Mouse (Mus musculus) c-Kit-positive CD71-positive TER-119-negative erythroid progenitor cells, embryonic 14.5 days (primary cell): ENCODE data around the gene Naa20.
"Not testable (repeated sequence)": the region's sequence is repeated elsewhere in the genome, so short reads cannot be mapped to it uniquely, and the experiment has no call there.

Experiments used
- DNase-seq: peaks from one replicate; pipeline ENCODE4 v3.0.0-alpha.2; 2013; ENCODE audit warnings: low read depth

Naa20 gene

DNA sequence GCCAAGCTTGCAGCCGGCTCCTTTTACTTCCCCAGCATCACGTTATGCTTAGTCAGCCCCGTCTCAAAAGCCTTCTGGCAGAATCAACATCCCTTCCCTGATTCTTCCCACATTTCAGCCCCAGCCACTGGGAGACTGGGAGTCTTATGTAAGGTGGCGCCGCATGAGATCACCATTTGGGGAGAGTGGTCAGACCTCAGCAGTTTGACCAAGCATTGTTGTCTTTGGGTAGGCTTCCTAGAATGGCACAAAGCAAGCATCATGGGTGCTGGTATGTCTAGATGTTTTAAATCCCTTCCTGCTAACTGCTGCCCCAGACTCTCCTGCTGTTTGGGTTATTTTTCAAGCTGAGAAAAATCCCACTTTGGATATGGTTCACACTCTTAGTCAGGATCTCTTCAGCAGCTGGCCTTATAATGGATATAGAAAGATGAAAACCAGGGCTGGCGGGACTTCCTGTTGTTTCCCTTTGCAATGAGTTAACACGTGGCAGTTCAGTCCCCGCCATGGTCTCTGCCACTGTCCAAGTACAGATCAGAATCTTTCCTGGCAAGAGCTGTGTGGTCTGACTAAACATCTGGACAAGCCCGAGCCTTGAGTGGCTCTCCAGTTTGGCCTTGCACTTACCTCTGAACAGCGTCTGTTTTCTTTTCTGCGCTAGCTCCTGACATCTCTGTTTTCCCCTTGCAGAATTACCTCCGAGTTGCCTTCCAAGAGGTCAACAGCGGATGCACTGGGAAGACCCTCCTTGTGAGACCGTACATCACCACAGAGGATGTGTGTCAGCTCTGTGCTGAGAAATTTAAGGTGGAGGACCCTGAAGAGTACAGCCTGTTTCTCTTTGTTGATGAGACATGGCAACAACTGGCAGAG, 16.8 kb upstream of the Naa20 start:
- DNase-seq = no peak

DNA sequence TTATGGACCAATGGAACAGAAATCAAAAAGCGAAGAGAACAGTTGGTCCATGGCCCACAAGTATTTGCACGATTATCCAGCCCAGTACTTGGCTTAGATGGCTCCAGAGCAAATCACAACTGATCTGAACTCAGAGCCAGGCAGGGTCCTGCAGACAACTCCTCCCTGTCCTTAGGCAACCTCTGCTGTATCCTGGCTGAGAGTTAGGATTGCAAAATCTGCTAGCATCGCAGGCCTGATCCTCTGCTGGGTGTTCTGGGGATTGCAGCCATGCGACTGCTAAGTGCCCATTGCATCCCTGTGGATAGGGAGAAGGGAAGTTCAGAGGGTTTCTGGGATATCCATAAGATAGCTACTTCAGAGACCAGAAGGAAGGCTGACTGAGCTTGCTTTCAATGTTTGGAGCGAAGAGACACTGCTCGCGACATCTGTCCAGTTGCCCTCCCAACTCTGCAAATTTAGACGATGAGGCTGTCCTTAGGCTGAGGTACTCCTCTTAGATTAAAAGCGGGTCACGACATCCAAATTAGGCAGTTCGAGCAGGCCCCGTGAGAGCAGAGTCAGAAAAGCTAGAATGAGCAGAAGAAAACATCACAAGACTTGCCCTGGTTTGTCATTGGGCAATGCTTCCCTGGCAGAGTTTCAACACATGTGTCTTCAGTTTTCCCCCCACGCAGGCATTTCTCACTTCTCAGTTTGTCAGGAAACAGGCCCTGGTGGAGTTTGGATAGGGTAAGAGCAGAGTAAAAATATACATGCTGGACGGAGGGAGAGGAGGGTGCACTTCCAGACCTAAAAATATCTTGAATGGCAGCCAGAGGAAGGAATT, 13.7 kb upstream of the Naa20 start:
- no peak for DNase-seq

DNA sequence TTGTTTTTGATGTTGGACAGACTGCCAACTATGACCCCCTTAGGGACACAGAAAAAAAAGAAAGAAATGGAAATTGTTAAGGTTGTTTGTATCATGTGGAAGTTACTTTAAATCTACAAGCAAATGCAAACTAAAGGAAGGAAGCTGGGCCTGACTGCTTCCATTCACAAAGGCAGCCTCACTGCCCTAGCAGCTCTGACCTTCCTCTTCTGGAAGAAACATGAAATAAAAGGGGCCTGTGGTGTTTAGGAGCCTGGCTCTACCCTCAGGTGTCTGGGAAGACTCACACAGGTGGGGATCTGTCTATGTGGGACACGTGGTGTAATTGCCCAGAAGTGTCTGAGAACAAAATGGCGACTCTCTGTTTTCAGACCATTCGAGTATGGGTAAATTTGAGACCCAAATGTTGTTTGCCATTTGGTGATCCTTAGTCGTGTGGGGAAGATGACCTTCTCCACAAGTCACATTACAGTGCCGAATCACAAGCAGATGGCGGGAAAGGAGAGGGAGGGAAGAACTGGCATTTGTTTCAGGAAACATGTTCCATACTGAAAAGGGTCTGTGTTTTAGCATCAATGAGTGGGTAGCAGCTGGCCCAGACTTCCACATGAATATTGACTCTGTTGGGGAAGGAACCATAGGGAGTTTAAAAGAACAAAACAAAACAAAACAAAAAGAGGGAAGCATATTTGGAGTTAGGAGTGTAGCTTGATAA, 13.0 kb upstream of the Naa20 start:
- no peak for DNase-seq

GRCm38 (mm10) chr2:145890571-145890970, 11.3 kb upstream of the Naa20 start:
- no peak for DNase-seq

GRCm38 (mm10) chr2:145893756-145894155, 8.1 kb upstream of the Naa20 start:
- no peak for DNase-seq

GRCm38 (mm10) chr2:145898106-145898505, 3.8 kb upstream of the Naa20 start:
- DNase-seq = no peak

DNA sequence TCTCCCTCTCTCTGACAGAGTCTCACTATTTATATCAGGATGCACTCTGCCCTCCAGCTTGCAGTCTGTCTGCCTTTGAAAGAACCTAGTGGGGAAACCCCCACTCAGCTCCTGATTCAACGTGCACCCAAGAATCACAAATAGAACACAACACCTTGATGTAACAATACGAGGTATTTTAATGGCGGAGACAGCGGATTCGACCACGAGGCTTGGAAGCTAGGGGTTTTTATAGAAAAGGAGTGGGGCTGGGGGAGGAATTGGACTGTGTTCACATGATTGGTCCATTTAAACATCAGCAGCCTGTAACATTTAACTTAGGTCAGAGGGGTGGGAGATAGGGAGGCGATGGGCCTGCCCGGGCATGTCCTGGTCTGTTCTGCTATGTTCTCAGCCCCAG, 1.6 kb upstream of the Naa20 start:
- DNase-seq = not testable (repeated sequence)

DNA sequence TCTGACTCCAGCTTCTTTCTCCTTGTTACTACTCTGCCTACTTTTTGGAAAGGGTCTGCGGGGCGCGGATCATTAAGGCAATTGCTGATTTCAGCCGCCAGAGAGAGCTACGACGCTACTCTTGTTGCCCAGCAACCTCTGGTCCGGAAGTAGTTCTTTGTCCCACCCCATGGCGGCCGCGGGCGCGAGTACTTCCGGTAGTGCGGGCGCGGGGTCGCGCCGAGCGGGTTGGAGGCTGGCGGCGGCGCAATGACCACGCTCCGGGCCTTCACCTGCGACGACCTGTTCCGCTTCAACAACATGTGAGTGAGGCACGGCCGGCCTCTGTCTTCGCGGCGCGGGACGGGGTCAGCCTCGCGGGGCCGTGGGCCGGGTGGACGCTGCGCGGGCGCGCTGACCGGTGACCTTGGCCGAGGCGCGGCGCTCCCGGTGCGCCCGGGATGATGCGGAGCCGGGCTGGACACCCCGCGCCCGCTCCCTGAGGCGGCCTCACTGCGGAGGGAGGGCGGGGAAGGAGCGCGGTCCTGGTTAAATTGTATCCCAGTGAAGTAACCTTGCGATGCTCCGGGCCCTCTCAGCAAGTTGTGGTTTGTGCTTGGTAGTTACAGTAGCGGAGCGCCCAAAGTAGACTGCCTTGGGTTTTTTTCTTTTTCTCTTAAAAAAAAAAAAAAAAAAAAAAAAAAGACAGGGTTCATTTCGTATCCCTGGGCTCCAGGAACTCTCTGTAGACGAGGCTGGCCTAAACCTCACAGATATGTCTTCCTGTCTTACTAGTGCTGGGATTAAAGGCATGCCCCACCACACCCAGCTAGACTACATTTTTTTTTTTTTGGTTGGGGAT, 1.4 kb downstream of the Naa20 start:
- DNase-seq = peak; percentile 72

GRCm38 (mm10) chr2:145903983-145904616, 2.2 kb downstream of the Naa20 start:
- DNase-seq = no peak

- no peak for DNase-seq
These were observed 3.3 kb downstream of the Naa20 start for GRCm38 (mm10) chr2:145905156-145905555.

DNA sequence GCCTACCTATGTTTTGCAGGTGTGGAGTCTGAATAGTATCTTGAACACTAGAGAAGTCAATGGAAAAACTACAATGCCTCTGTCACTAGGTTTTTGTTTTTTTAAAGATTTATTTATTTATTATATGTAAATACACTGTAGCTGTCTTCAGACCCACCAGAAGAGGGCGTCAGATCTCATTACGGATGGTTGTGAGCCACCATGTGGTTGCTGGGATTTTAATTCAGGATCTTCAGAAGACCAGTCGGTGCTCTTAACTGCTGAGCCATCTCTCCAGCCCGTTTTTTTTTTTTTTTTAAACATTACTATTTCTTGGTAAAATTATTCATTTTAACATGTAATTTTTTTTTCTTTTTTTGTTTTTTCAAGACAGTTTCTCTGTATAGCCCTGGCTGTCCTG, 4.0 kb downstream of the Naa20 start:
- not testable (repeated sequence) for DNase-seq

GRCm38 (mm10) chr2:145920941-145921650, 19.2 kb downstream of the Naa20 start:
- DNase-seq = no peak

GRCm38 (mm10) chr2:145934339-145935231, 32.7 kb downstream of the Naa20 start, which contains the start of the genes Cfap61 and Crnkl1:
Gene Cfap61 (plus strand): TSS chr2:145934784.
Gene Crnkl1 (minus strand): TSS chr2:145935014.
- DNase-seq = peak; percentile 92

- DNase-seq = no peak
These were observed 35.1 kb downstream of the Naa20 start for GRCm38 (mm10) chr2:145936975-145937374.

- DNase-seq = no peak
These were observed 39.5 kb downstream of the Naa20 start for GRCm38 (mm10) chr2:145941403-145941802.

- DNase-seq = no peak
These were observed 42.4 kb downstream of the Naa20 start for GRCm38 (mm10) chr2:145944286-145944685.

- DNase-seq = no peak
These were observed 46.6 kb downstream of the Naa20 start for GRCm38 (mm10) chr2:145948402-145948954.

DNA sequence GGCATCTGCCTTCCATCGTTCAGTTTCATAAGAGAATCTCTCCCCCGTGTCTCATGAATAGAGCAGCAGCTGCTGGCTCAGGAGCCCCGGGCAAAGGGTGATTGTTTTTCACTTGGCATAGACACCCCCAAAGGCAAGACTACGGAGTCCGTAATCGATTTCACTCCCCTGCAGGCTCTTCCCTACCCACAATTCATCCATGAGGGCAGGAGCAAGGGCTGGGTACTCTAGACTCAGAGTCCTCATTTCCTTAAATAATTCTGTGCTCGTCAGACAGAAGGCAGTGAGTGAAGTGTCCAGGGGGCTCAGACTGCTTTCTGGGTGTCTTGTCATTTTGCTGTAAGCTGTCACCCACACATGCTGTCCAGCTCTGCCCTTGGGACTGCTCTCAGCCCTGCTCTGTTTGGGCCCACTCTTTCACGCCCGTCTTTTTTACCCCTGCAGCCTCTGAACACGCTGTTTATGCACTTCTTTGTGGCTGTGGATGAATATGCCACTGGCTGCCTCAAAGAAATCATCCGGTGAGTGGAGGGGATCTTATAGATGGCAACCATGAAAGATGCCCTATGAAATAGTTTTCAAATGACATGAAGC, 47.7 kb downstream of the Naa20 start:
- DNase-seq = no peak
